Mouse (Mus musculus): ENCODE data around the gene Polh. TPM values are rescaled to one million over a fixed set of nuclear protein-coding genes. Genes with fewer than 3 reads are reported as not detected.

Polh gene
- polyA plus RNA-seq, 1 experiment from 2014 or later, result 11.1 TPM

- H3K4me2 ChIP-seq (ENCODE audit: low read depth, low read length), result no peak overlapping the region
- ATAC-seq, result no peak
- H3K9me3 ChIP-seq (ENCODE audit: control insufficient read depth, low read length), result no peaks in the 10 kb centered on the region
- H3K27ac ChIP-seq (ENCODE audit: low read length), result no peak overlapping the region
- no peaks in the 10 kb centered on the region; the same call in 1 of the 2 replicates for H3K4me1 ChIP-seq (ENCODE audit: control insufficient read depth, insufficient read depth, low read length)
- no peak overlapping the region for H3K4me3 ChIP-seq (ENCODE audit: low read length)
- H3K9ac ChIP-seq (ENCODE audit: low read depth, low read length), result no peak overlapping the region
- no peaks in the 10 kb centered on the region for H3K27me3 ChIP-seq (replicated peaks; ENCODE audit: control insufficient read depth, insufficient read depth, low read length)
- H3K36me3 ChIP-seq (ENCODE audit: control insufficient read depth, insufficient read depth, low read length), result peaks cover 28% of the 10 kb centered on the region
- 92% methylated on average over 15 of the region's 15 CpGs for WGBS
Observed at GRCm38 (mm10) chr17:46239516-46240114, 37.2 kb upstream of the Polh start.

- 78% methylated on average over 5 of the region's 5 CpGs for WGBS
- no peak for ATAC-seq
- no peaks in the 10 kb centered on the region for H3K4me1 ChIP-seq (ENCODE audit: control insufficient read depth, insufficient read depth, low read length)
- no peak overlapping the region for H3K27ac ChIP-seq (ENCODE audit: low read length)
- H3K4me2 ChIP-seq (ENCODE audit: low read depth, low read length), result no peak overlapping the region
- no peaks in the 10 kb centered on the region for H3K9me3 ChIP-seq (ENCODE audit: control insufficient read depth, low read length)
- no peaks in the 10 kb centered on the region for H3K27me3 ChIP-seq (replicated peaks; ENCODE audit: control insufficient read depth, insufficient read depth, low read length)
- H3K9ac ChIP-seq (ENCODE audit: low read depth, low read length), result no peak overlapping the region
- H3K36me3 ChIP-seq (ENCODE audit: control insufficient read depth, insufficient read depth, low read length), result peaks cover 20% of the 10 kb centered on the region
- H3K4me3 ChIP-seq (ENCODE audit: low read length), result no peak overlapping the region
Observed at GRCm38 (mm10) chr17:46237480-46237879, 35.0 kb upstream of the Polh start.

- Histone ChIP-seq H3K27ac (ENCODE audit: low read length) (no peak overlapping the region), H3K4me3 (ENCODE audit: low read length) (no peak overlapping the region), H3K4me1 (ENCODE audit: control insufficient read depth, insufficient read depth, low read length) (no peaks in the 10 kb centered on the region), H3K27me3 (replicated peaks; ENCODE audit: control insufficient read depth, insufficient read depth, low read length) (no peaks in the 10 kb centered on the region), H3K9ac (ENCODE audit: low read depth, low read length) (no peak overlapping the region), H3K36me3 (ENCODE audit: control insufficient read depth, insufficient read depth, low read length) (peaks cover 20% of the 10 kb centered on the region), H3K4me2 (ENCODE audit: low read depth, low read length) (no peak overlapping the region), H3K9me3 (ENCODE audit: control insufficient read depth, low read length) (no peaks in the 10 kb centered on the region)
- no peak for ATAC-seq
- 90% methylated on average over 6 of the region's 6 CpGs for whole genome bisulfite sequencing
Observed at GRCm38 (mm10) chr17:46237079-46237478, 34.6 kb upstream of the Polh start.

GRCm38 (mm10) chr17:46236067-46236466 lies 33.6 kb upstream of the Polh start:
- Histone ChIP-seq H3K9me3 (ENCODE audit: control insufficient read depth, low read length) (no peaks in the 10 kb centered on the region), H3K4me1 (ENCODE audit: control insufficient read depth, insufficient read depth, low read length) (no peaks in the 10 kb centered on the region), H3K4me3 (ENCODE audit: low read length) (no peak overlapping the region), H3K4me2 (ENCODE audit: low read depth, low read length) (no peak overlapping the region), H3K9ac (ENCODE audit: low read depth, low read length) (no peak overlapping the region), H3K36me3 (ENCODE audit: control insufficient read depth, insufficient read depth, low read length) (peaks cover 20% of the 10 kb centered on the region), H3K27me3 (replicated peaks; ENCODE audit: control insufficient read depth, insufficient read depth, low read length) (no peaks in the 10 kb centered on the region), H3K27ac (ENCODE audit: low read length) (no peak overlapping the region)
- no peak for ATAC-seq
- WGBS, result 100% methylated on average over 1 of the region's 1 CpGs

GRCm38 (mm10) chr17:46227576-46227975 lies 25.1 kb upstream of the Polh start:
- no peaks in the 10 kb centered on the region for H3K27me3 ChIP-seq (replicated peaks; ENCODE audit: control insufficient read depth, insufficient read depth, low read length)
- H3K9me3 ChIP-seq (ENCODE audit: control insufficient read depth, low read length), result no peaks in the 10 kb centered on the region
- no peak for ATAC-seq
- 85% methylated on average over 7 of the region's 7 CpGs for WGBS
- no peaks in the 10 kb centered on the region for H3K4me1 ChIP-seq (ENCODE audit: control insufficient read depth, insufficient read depth, low read length)
- no peak overlapping the region for H3K27ac ChIP-seq (ENCODE audit: low read length)
- H3K36me3 ChIP-seq (ENCODE audit: control insufficient read depth, insufficient read depth, low read length), result peaks cover 16% of the 10 kb centered on the region
- H3K9ac ChIP-seq (ENCODE audit: low read depth, low read length), result no peak overlapping the region
- no peak overlapping the region for H3K4me3 ChIP-seq (ENCODE audit: low read length)
- no peak overlapping the region for H3K4me2 ChIP-seq (ENCODE audit: low read depth, low read length)

GRCm38 (mm10) chr17:46221601-46222000 lies 19.2 kb upstream of the Polh start:
- Histone ChIP-seq H3K9ac (ENCODE audit: low read depth, low read length) (no peak overlapping the region), H3K4me1 (ENCODE audit: control insufficient read depth, insufficient read depth, low read length) (no peaks in the 10 kb centered on the region), H3K9me3 (ENCODE audit: control insufficient read depth, low read length) (no peaks in the 10 kb centered on the region), H3K4me2 (ENCODE audit: low read depth, low read length) (no peak overlapping the region), H3K36me3 (ENCODE audit: control insufficient read depth, insufficient read depth, low read length) (peaks cover 9% of the 10 kb centered on the region; the same call in 1 of the 2 replicates), H3K27ac (ENCODE audit: low read length) (no peak overlapping the region), H3K4me3 (ENCODE audit: low read length) (no peak overlapping the region), H3K27me3 (replicated peaks; ENCODE audit: control insufficient read depth, insufficient read depth, low read length) (no peaks in the 10 kb centered on the region)
- no peak for ATAC-seq
- 94% methylated on average over 3 of the region's 3 CpGs for WGBS

GRCm38 (mm10) chr17:46210550-46210949 lies 8.1 kb upstream of the Polh start:
- Histone ChIP-seq H3K9me3 (ENCODE audit: control insufficient read depth, low read length) (no peaks in the 10 kb centered on the region), H3K4me2 (ENCODE audit: low read depth, low read length) (no peak overlapping the region), H3K9ac (ENCODE audit: low read depth, low read length) (no peak overlapping the region), H3K4me3 (ENCODE audit: low read length) (no peak overlapping the region), H3K36me3 (ENCODE audit: control insufficient read depth, insufficient read depth, low read length) (peaks cover 29% of the 10 kb centered on the region), H3K27ac (ENCODE audit: low read length) (no peak overlapping the region), H3K4me1 (ENCODE audit: control insufficient read depth, insufficient read depth, low read length) (no peaks in the 10 kb centered on the region), H3K27me3 (replicated peaks; ENCODE audit: control insufficient read depth, insufficient read depth, low read length) (no peaks in the 10 kb centered on the region)
- 80% methylated on average over 3 of the region's 3 CpGs for WGBS
- no peak for ATAC-seq

GRCm38 (mm10) chr17:46206676-46207075 lies 4.2 kb upstream of the Polh start:
- Histone ChIP-seq H3K4me3 (ENCODE audit: low read length) (no peak overlapping the region), H3K4me1 (ENCODE audit: control insufficient read depth, insufficient read depth, low read length) (peaks cover 10% of the 10 kb centered on the region), H3K27ac (ENCODE audit: low read length) (no peak overlapping the region), H3K4me2 (ENCODE audit: low read depth, low read length) (no peak overlapping the region), H3K36me3 (ENCODE audit: control insufficient read depth, insufficient read depth, low read length) (peaks cover 17% of the 10 kb centered on the region; the same call in 1 of the 2 replicates), H3K9me3 (ENCODE audit: control insufficient read depth, low read length) (no peaks in the 10 kb centered on the region), H3K9ac (ENCODE audit: low read depth, low read length) (no peak overlapping the region), H3K27me3 (replicated peaks; ENCODE audit: control insufficient read depth, insufficient read depth, low read length) (no peaks in the 10 kb centered on the region)
- ATAC-seq, result no peak

GRCm38 (mm10) chr17:46203078-46203477 lies 633 bp upstream of the Polh start:
- no peaks in the 10 kb centered on the region for H3K27me3 ChIP-seq (replicated peaks; ENCODE audit: control insufficient read depth, insufficient read depth, low read length)
- WGBS, result 0% methylated on average over 20 of the region's 20 CpGs
- H3K9me3 ChIP-seq (ENCODE audit: control insufficient read depth, low read length), result no peaks in the 10 kb centered on the region
- H3K9ac ChIP-seq (ENCODE audit: low read depth, low read length), result peak overlapping the region; percentile 92
- H3K4me3 ChIP-seq (ENCODE audit: low read length), result peak overlapping the region; percentile 97
- H3K36me3 ChIP-seq (ENCODE audit: control insufficient read depth, insufficient read depth, low read length), result peaks cover 7% of the 10 kb centered on the region; the same call in 1 of the 2 replicates
- H3K27ac ChIP-seq (ENCODE audit: low read length), result peak overlapping the region; percentile 75
- H3K4me1 ChIP-seq (ENCODE audit: control insufficient read depth, insufficient read depth, low read length), result peaks cover 15% of the 10 kb centered on the region
- peak; percentile 17 for ATAC-seq
- H3K4me2 ChIP-seq (ENCODE audit: low read depth, low read length), result peak overlapping the region; percentile 77

GRCm38 (mm10) chr17:46201151-46201550 lies 1.3 kb downstream of the Polh start:
- Histone ChIP-seq H3K9ac (ENCODE audit: low read depth, low read length) (no peak overlapping the region), H3K4me2 (ENCODE audit: low read depth, low read length) (peak overlapping the region; percentile 73), H3K4me1 (ENCODE audit: control insufficient read depth, insufficient read depth, low read length) (peaks cover 15% of the 10 kb centered on the region), H3K27me3 (replicated peaks; ENCODE audit: control insufficient read depth, insufficient read depth, low read length) (no peaks in the 10 kb centered on the region), H3K27ac (ENCODE audit: low read length) (no peak overlapping the region), H3K36me3 (ENCODE audit: control insufficient read depth, insufficient read depth, low read length) (peaks cover 4% of the 10 kb centered on the region; the same call in 1 of the 2 replicates), H3K9me3 (ENCODE audit: control insufficient read depth, low read length) (no peaks in the 10 kb centered on the region), H3K4me3 (ENCODE audit: low read length) (peak overlapping the region; percentile 97)
- 48% methylated on average over 6 of the region's 6 CpGs for WGBS
- ATAC-seq, result no peak
